In the genomic region with DNA sequence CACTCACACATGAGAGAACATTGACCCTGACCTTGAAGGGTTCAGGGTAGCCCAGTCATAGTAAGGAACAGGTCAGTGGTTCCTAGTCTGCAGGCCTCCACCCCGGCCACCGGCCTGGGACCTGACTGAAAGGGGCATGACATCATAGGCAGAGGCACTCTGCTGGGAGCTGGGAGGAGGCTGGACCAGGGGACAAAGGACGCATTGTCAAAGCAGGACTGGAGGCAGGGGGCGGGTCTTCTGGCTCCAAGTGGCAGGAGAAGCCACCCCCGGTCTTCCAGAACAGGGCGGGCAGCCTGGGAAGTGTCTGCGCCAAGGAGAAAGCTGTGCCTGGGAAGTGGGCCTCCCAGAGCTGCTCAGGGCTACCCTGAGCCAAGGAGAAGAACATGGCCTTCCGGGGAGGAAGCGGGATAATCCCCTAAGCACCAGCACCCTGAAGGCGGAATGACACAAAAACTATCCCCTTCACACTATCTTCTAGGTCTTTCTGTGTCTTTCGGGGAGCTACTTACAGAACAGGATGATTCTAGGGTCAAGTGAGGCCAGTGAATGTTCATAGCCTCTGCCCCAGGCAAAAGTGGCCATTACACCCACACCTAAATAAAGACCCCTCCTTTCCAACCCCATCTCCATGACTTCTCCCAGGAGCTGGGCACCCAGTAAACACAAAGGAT, we compare ENCODE assay signal across 9 mouse cellular contexts. TPM values are rescaled to one million over a fixed set of nuclear protein-coding genes. Genes with fewer than 3 reads are reported as not detected.
A peak's percentile ranks its signal among the peaks of the same experiment; 100 is the strongest.
DNase-seq lines count a peak whose midpoint lies in the region; ATAC-seq and TF ChIP-seq lines count a peak whose summit lies in the region.
"Had no signal": no experiment of that assay in that cellular context is flagged by ENCODE, and none has a peak within 500 bp of the region (broad histone marks: within the 10 kb centered on the region; RNA-seq: fewer than 3 reads in every experiment).

No protein-coding gene starts in this region.

- DNase-seq in cerebellum, adult 2 months: peak in 1 of 2 experiments; percentile 66
- DNase-seq in cerebellum, adult 11 months: no peak
- DNase-seq in heart, postnatal 0 days (ENCODE audit: low spot score): peak; percentile 86
- peak; percentile 69 to 90 for DNase-seq in kidney, postnatal 25 days
- peak; percentile 97 for DNase-seq in retina, postnatal 1 day
- no peak for DNase-seq in thymus, postnatal 0 days (ENCODE audit: low spot score)

- H3K36me3 ChIP-seq in embryonic facial prominence, embryonic 15.5 days: no peaks in the 10 kb centered on the region
- H3K36me3 ChIP-seq in heart, postnatal 0 days (replicated peaks; ENCODE audit: control insufficient read depth, insufficient read depth, low read length): no peaks in the 10 kb centered on the region
- H3K36me3 ChIP-seq in liver, embryonic 16.5 days (ENCODE audit: control insufficient read depth, insufficient read depth): no peaks in the 10 kb centered on the region

- peak; percentile 49 for ATAC-seq in embryonic facial prominence, embryonic 15.5 days (ENCODE audit: insufficient number of reproducible peaks, low FRiP score, low TSS enrichment, low read depth)
- peak; percentile 84 for ATAC-seq in heart, postnatal 0 days (ENCODE audit: insufficient read depth, low read depth)
- ATAC-seq in liver, embryonic 16.5 days (ENCODE audit: low read depth): peak; percentile 70

- H3K4me3 ChIP-seq in cerebellum, adult 2 months (replicated peaks; ENCODE audit: insufficient read depth, low read depth, low read length): no peak overlapping the region
- no peak overlapping the region for H3K4me3 ChIP-seq in embryonic facial prominence, embryonic 15.5 days (replicated peaks)
- no peak overlapping the region for H3K4me3 ChIP-seq in heart, postnatal 0 days (ENCODE audit: low read depth, low read length)
- H3K4me3 ChIP-seq in liver, embryonic 16.5 days (ENCODE audit: low read depth, low read length): no peak overlapping the region

- no peaks in the 10 kb centered on the region for H3K9me3 ChIP-seq in embryonic facial prominence, embryonic 15.5 days (replicated peaks)
- H3K9me3 ChIP-seq in heart, postnatal 0 days (replicated peaks; ENCODE audit: control insufficient read depth, low read length): no peaks in the 10 kb centered on the region
- no peaks in the 10 kb centered on the region for H3K9me3 ChIP-seq in liver, embryonic 16.5 days (replicated peaks; ENCODE audit: control insufficient read depth, low read length)

- H3K4me1 ChIP-seq in cerebellum, adult 2 months (ENCODE audit: control insufficient read depth, insufficient read depth, low read length): peaks cover 79% of the 10 kb centered on the region
- peaks cover 93% of the 10 kb centered on the region for H3K4me1 ChIP-seq in embryonic facial prominence, embryonic 15.5 days
- peaks cover 63% of the 10 kb centered on the region for H3K4me1 ChIP-seq in heart, postnatal 0 days (ENCODE audit: control insufficient read depth, insufficient read depth)
- peaks cover 17% of the 10 kb centered on the region for H3K4me1 ChIP-seq in liver, embryonic 16.5 days (ENCODE audit: control insufficient read depth, low read depth, low read length)

- TF ChIP-seq POLR2A in cerebellum, adult 2 months (IDR thresholded peaks at IDR 0.05; ENCODE audit: borderline replicate concordance, insufficient read depth, low read length): no peak

- no peaks in the 10 kb centered on the region for H3K27me3 ChIP-seq in cerebellum, adult 2 months (ENCODE audit: control insufficient read depth, insufficient read depth, low read length)
- no peaks in the 10 kb centered on the region for H3K27me3 ChIP-seq in embryonic facial prominence, embryonic 15.5 days
- no peaks in the 10 kb centered on the region for H3K27me3 ChIP-seq in heart, postnatal 0 days (ENCODE audit: control insufficient read depth, insufficient read depth, low read length)
- H3K27me3 ChIP-seq in liver, embryonic 16.5 days (ENCODE audit: control insufficient read depth, insufficient read depth, low read depth, low read length): no peaks in the 10 kb centered on the region
- H3K27me3 ChIP-seq: CH12.LX had no signal

- H3K27ac ChIP-seq in cerebellum, adult 2 months (ENCODE audit: insufficient read depth, low read length): peak overlapping the region; percentile 63
- H3K27ac ChIP-seq in embryonic facial prominence, embryonic 15.5 days (replicated peaks): peak overlapping the region; percentile 75
- H3K27ac ChIP-seq in heart, postnatal 0 days (ENCODE audit: low read depth): peak overlapping the region; percentile 85
- H3K27ac ChIP-seq in liver, embryonic 16.5 days (ENCODE audit: low read length): no peak overlapping the region

- WGBS in cerebellum, adult 2 months: 41% methylated on average over 11 of the region's 11 CpGs
- WGBS in embryonic facial prominence, embryonic 15.5 days: 18% methylated on average over 11 of the region's 11 CpGs
- WGBS in heart, postnatal 0 days: 26% methylated on average over 11 of the region's 11 CpGs
- 53% methylated on average over 11 of the region's 11 CpGs for WGBS in liver, embryonic 16.5 days (ENCODE audit: insufficient replicate concordance)

- no peak overlapping the region for H3K9ac ChIP-seq in embryonic facial prominence, embryonic 15.5 days
- peak overlapping the region; percentile 25 for H3K9ac ChIP-seq in heart, postnatal 0 days (replicated peaks; ENCODE audit: low read depth, low read length)
- H3K9ac ChIP-seq in liver, embryonic 16.5 days (ENCODE audit: low read depth, low read length): no peak overlapping the region

- peak overlapping the region; percentile 15; the same call in 1 of the 2 replicates for H3K4me2 ChIP-seq in embryonic facial prominence, embryonic 15.5 days (replicated peaks)
- H3K4me2 ChIP-seq in heart, postnatal 0 days (ENCODE audit: low read depth, low read length): peak overlapping the region; percentile 7; the same call in 1 of the 2 replicates
- H3K4me2 ChIP-seq in liver, embryonic 16.5 days (ENCODE audit: low read depth, low read length): no peak overlapping the region

- no peak for TF ChIP-seq CTCF in cerebellum, adult 2 months (IDR thresholded peaks at IDR 0.05; ENCODE audit: borderline replicate concordance, insufficient read depth, low read depth, low read length)
- TF ChIP-seq CTCF in heart, postnatal 0 days (IDR thresholded peaks at IDR 0.05; ENCODE audit: low read depth): no peak

- TF ChIP-seq EP300 in heart, postnatal 0 days (IDR thresholded peaks at IDR 0.05; ENCODE audit: low read depth): no peak

RNA-seq across cellular contexts. Expression of a gene that starts 44.1 kb away (rescaled TPM):
- 86.8 and 93.2 TPM in 2 replicates for polyA plus RNA-seq in cerebellum, adult 2 months (2012; rRNA removed)
- polyA plus RNA-seq in embryonic facial prominence, embryonic 15.5 days (2015; fragmentation: Nextera tagmentation; extraction: Ambion mirVana): 39.3 and 41.8 TPM in 2 replicates
- 21.6 and 73.8 TPM in 2 replicates for total RNA-seq in heart, postnatal 0 days (2014; rRNA removed; ENCODE audit: low replicate concordance)
- 14.3 and 15.5 TPM in 2 replicates for polyA plus RNA-seq in heart, postnatal 0 days (2015; fragmentation: Nextera tagmentation; extraction: Ambion mirVana)
- polyA plus RNA-seq in liver, embryonic 16.5 days (2015; fragmentation: Nextera tagmentation; extraction: Ambion mirVana): 3.4 and 4.2 TPM in 2 replicates
- 14.3 and 19.8 TPM in 2 replicates for polyA plus RNA-seq in thymus, postnatal 0 days (2015; fragmentation: Nextera tagmentation; extraction: Ambion mirVana)

Comparison
In these comparisons a context has a peak if more than half of its experiments do, and no peak if none do; other contexts are left out.
1. DNase-seq: peak in heart, postnatal 0 days (single experiment), kidney, postnatal 25 days (2 of 2) and retina, postnatal 1 day (single experiment); none in cerebellum, adult 11 months (single experiment) and thymus, postnatal 0 days (single experiment).
2. Peak in every context shown above with its lines, with median percentiles within 50 percentile points of each other: ATAC-seq.